Mouse (Mus musculus): ENCODE results near the gene Ssbp3.
A peak's percentile ranks its signal among the peaks of the same experiment; 100 is the strongest.

The Ssbp3 gene

DNA sequence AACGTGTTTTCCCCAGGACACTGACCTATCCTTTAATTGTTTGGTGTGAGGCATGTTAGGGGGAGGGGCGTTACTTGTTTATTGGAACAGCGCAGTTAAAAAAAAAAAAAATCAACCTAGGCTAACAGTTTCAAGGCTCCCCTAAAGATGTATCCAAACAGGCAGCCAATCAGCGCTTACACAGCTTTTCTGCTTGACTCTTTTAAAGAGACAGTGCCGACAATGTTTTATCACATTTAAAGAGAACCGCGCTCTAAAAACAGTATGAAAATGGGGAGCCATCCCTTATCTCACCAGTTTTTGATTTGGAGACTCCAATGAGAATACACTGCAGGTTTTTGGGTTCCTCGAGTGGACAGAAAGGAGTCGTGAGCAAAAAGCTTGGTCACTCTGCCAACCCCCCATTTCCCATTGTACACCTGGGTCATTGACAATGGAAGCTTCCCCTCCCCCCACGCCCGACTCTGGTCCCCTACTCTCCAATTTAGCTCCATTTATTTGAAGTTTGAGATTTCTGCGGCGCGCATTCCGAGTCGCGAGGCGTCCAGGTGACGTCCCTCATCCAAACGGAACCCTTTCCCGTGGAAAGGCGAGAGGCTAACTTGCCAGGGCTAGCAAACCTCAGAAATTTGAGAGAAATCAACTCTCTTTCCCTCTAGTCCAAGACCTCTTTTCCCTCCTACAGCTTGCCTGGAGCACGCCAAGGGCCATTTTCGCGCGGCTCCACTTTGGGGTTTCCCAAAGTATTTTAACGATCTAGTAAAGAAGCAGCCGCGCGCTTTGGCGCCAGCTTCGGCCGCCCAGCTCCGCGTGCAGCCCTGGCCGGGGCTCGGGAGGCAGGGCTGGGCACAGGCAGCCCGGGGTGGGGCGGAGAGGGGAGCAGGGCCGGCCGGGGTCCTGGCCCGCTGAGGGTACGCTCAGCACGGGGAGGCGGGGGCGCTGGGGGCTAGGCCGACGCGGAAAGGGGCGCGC is at the start of gene Ssbp3:
TSS of gene Ssbp3 (plus strand) at position 501 of the 972 bp plus-strand sequence.
- DNase-seq: peak; percentile 76 to 82

DNA sequence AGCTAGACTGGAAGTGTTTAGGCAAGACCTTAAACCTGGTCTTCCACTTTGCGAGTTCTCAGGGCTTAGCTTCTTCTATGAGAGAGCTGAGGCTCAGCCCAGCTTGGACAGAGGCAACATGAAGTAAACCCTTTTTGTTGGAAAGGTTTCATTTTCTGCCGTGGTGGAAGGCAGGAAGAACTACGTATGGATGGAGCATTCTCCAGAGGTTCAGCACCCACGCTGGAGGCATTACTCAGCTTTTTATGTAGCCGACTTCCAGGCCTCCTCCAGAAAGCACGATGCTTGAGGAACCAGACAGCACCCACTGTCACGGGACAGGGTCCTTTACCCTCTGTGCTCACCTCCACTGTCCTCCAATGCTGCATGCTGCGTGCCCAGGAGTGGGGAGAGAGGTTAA is 48.6 kb upstream of the Ssbp3 start:
- DNase-seq: no peak

DNA sequence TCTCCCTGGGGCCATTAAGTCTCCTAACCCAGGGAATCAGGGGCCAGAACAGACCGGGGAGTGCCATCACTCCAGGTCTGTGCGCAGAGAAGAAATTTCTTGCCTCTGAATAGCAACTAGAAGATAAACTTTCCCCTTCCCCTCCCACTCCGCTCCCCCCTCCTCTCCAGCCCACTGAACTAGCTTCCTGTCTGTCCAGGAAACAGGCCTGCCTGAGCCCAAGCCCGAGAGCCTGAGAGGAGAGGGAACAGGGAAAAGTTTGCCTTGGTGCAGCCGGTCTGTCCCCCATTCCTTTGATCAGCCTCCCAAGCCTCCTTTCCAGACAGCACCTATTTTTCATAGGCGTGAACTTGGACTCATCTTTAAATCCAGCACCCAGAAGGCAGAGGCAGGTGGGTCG is 48.2 kb upstream of the Ssbp3 start:
- peak; percentile 68 to 78 for DNase-seq

DNA sequence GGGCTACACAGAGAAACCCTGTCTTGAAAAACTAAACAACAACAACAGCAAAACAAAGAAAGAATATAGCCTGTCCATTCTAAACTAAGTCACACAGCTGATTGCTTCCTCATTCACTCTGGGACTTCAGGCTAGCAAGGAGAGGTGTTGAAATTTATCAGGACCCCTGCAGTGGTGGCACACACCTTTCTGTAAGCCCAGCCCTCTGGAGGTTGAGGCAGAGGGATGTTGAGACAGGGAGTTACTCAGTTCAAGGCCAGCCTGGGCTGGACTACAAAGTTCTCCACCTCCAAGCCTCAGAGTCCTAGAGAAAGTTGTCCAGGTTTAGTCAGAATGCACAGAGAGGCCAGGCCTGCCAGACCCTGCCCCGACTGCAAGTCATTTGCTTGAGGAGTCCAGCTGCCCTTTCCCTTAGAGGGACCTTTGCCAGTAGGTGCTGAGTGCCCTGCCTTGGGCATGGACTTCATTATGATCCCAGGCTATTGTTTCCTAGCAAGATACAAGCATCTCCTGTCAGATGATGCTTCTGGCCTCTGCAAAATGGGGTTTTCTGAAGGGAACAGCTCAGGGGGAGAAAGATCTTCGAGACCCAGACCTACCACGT is 47.6 kb upstream of the Ssbp3 start:
- DNase-seq: no peak

DNA sequence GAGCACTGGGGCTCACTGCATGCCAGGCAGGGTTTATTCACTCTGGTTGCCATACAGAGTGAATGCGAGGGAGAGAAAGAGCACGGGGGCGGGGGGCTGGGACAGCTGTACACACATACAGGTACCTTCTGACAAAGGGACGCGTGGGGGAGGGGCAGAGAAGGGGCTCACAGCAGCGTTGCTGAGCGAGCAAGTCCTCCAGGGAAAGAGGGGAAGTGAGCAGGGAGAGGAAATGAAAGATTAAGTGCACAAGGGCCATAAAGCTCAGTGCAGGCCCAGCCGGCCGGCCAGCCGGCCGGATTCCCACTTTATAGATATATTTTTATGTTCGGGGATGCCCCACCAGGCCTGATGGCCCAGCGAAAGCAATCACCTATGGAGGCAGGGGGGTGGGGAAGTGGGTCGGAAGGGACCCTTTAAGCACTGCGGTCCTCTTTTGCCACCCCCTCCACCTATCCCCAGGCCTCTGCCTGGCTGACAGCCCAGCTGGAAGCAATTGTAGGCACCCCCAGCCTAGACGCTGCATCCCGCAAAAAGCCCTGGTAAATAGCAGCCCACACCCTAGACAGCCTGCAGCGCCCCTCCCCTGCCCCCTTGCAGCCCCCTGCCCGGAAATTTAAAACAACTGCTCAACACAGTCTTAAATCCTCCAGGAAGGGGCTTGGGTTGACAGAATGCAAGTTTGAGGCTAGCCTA is 44.9 kb upstream of the Ssbp3 start:
- peak; percentile 74 to 78 for DNase-seq

DNA sequence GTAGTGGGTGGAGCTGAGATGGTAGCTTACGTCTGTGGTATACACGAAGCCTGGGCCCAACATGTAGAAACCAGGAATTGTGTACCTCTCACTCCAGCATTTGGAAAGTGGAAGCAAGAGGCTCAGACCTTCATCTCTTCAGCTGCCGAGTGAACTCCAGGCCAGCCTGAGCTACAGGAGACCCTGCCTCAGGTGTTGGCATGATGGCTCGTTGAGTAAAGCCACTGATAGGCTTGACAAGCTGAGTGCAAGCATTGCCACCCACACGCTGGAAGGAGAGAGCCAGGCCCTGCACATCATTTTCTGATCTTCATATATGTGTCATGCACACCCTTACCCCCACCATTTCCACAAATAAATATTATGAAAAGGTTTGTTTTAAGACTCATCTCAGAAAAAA is 44.1 kb upstream of the Ssbp3 start:
- no peak for DNase-seq

DNA sequence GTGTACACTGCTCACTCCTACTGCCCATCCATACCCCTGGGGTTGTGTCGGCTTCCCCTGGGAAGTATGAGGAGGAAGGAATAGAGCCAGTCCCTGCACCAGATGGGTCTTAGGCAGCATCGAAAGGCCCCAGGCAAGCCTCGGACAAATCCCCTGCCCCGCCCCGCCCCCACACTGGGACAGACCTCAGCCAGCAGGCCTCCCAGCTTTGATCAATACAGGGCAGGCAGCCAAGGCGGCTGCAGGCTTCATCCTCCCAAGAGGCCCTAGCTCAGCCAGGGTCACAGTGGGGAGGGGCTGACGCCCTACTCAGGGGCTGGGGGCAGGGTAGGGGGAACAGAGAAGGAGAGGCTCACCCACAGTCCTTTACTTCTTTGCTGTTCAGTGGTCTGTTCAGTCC is 43.7 kb upstream of the Ssbp3 start:
- DNase-seq: peak; percentile 84 to 87

DNA sequence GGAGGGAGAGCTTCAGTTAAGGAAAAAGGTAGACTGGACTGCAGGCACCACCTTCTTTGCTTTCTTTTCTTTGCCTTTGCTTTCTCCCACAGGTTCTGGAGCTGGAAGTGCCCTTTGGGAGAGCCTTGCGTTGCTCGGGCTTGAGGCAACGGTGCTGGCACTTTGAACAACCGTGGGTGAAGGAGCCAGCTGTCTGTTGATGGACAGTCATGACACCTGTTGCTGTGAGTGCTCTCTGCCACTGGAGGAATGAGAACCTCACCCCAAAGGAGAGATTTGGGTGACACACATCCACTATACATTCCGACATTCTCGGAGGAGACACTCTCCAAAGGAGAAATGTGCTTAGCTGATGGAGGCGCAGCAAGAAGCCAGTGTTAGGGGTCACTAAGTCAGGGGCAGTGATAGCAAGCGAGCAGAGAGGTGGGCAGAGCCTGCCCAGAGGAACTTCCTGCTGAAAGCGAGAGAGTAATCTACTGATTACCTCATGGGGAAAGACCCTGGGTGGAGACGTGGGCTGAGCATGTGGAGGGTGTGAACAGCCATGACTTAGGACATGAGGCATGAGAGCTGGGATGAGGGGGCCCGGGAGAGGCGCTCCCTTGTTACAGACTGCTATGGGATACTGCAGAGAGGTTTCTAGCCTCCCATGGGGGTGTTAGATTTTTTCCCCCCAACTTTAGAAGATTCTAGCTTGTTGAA is 41.6 kb upstream of the Ssbp3 start:
- no peak for DNase-seq

DNA sequence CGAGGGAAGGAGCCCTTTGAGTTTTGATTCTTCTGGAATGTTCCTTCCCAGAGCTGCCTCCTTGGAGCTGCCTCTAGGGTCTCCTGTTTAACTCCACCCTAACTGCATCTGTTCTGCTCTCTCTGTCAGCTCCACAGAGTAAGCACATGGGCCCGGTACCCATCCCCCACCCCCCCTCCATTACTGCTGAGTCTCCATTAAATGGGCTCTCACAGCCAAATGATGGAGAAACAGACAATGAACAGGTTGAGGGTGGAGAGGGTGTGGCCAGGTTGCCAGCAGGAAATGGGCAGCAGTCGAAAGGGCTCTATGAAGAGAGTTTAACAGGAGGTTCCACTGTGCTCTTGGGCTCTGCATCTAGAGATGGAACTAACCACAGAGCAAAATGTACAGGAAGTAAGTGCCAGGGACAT is 41.0 kb upstream of the Ssbp3 start:
- DNase-seq: no peak

DNA sequence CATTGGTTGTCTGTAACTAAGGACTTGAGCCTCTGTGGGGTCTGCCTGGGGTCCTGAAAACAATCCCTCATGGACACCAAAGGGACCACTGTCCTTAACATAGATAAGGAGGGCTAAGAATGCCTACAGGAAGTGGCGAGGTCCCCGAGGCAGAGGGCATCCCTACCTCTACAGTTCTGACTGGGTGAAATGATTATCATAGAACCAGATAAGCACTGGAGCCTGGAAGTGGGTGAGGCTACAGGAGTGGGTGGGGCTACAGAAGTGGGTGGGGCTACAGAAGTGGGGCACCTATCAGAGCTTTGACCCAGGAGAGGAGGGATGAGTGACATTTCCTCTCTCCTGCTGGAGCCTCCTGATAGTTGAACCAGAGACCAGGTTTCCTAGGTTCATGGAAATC is 39.9 kb upstream of the Ssbp3 start:
- DNase-seq: no peak

DNA sequence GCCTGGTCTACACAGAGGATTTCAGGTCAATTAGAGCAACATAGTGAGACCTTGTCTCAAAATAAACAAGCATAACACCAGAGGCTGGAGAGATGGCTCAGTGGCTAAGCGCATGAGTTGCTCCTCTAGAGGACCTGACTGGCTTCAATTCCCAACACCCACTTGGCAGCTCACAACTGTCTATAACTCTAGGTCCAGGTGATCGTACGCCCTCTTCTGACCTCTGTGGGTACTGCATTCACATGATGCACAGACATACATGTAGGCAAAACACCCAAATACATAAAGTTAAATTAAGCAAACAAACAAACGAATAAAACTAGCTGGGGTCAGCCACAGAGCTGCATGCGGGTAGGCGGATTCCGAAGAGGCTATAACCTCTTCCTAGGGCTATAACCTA is 36.0 kb upstream of the Ssbp3 start:
- DNase-seq: no peak

DNA sequence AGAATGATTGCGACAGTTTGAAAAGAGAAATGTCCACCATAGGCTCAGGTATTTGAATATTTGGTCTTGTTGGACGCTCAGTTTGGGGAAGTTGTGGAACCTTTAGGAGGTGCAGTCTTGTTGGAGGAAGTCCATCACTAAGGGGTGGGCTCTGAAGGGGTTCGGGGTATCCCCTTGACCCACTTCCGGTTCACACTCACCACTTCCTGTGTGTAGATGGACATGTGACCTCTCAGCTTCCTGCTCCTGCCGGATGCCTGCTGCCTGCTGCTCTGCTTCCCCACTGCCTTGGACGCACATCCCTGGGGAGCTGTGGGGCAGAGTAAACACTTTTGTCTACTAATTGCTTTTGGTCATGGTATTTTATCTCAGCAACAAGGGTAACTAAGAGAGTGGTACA is 29.4 kb upstream of the Ssbp3 start:
- DNase-seq: no peak

DNA sequence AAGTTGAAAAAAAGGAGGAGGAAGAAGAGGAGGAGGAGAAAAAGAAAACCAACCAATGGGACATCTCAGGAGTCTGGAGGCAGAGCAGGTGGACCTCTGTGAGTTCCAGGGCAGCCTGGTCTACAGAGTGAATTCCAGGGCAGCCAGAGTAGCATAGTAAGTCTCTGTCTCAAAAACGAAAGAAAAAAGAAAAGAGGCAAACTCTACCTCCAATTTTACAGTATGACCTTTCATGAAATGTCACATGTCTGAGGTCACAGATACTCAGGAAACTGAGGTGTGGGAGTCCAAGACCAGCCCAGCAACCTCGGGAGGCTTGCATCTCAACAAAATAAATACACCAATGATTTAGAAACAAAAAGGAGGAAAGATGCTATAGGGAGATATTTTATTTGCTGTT is 27.4 kb upstream of the Ssbp3 start:
- no peak for DNase-seq

DNA sequence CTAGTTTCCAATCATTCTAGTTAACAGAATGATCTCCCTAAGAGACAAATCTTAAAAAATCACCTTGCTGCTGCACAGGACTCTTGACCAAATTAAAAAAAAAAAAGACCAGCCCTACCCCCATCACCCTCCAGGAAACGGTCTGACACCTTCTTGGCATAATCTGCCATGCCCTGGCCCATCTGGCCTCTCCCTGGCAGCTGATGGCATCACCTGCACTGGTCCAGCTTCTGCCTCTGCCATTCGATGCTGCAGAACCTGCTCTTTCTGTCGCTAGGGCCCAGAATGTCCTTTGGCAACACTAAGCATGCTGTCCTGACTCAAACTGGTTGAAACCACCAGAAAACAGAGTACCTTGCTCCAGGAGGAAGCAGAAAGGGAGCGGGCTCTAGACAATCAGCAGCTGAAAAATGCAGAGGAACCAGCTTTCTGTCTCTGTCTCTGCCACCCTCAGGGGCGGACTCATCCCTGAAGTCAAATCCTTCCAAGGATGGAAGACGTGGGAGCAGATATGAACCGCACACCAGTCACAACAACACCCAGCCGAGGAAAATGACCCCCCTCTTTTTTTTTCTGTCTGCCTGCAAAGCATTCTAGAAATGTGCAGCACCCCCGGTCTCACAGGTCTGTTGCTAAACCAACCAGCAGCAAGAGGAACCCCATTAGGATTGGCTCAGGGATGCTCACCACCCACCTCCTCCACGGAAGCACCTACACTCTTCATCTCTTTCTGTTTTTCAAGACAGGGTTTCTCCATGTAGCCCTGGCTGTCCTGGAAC is 24.0 kb upstream of the Ssbp3 start:
- no peak for DNase-seq

DNA sequence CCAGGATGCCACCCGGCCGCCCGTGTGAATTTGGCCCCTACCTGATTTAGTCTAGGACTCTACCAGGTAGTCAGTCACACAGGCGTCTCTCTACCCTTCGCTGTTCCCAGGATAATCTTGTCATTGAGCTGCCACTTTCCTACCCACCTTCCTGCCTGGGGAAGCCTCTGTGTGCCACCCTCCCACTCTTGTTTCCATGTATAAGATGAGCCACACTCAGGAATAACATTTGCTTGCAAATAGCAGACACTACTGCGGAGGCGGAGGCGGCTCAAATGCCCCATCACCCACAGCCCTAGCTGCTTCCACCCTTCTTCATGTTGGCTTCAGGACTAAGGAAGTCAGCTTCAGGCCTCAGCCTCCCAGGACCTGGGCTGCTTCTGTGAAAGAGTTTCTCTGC is 14.4 kb upstream of the Ssbp3 start:
- no peak for DNase-seq

DNA sequence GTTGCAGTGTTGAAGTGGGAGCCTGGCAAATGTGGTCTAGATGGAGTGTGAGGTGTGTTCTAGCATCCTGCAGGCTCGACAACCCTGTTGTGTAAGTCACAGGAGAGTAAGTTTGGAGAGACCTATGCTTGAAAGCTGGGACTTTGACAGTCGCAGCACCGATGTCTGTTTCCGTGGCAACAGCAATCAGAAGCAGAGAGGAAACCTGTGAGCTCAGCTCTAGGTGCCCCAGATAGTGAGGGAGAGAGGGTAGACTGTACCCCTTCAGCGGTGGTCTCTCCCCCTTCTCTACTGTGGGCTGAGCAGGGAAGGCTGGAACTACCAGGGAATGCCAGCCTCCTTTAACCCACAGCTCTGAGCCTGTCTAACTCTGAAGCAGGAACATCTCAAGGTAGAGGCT is 11.6 kb upstream of the Ssbp3 start:
- no peak for DNase-seq

DNA sequence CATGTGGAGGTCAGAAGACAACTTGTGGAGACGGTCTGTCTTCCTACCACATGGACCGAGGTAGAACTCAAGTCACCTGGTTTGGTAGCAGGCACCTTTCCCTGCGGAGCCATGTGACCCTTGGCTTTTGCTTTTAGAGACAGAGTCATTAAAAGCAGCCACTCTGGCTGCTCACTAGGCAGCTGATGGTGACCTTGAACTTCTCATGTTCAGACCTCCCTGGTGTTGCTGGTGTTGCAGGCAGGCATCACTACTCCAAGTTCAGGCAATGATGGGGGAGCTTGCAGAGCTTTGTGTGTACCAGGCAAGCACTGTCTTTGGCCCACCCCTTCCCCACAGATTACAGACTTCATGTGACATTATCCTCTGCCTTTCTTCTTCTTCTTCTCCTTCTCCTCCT is 11.0 kb upstream of the Ssbp3 start:
- no peak for DNase-seq

DNA sequence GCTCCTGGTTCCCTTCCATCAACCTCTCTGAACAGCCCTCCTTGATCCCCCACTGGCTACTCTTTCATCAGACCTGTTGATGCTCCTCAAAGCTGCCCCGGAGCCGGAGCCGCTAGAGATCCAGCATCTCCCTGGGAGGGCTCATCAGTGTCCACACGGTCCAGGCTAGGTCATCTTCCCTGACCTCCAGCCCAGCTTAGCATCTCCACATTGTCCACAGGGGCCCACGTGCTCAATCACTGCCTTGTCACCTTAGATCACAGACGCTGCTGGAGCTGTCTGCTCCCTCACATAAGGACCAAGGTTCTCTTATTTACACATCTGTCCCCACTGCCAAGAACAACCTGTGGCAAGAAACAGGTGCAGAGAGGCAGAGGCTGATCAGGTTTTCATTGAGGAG is 9.8 kb upstream of the Ssbp3 start:
- no peak for DNase-seq

DNA sequence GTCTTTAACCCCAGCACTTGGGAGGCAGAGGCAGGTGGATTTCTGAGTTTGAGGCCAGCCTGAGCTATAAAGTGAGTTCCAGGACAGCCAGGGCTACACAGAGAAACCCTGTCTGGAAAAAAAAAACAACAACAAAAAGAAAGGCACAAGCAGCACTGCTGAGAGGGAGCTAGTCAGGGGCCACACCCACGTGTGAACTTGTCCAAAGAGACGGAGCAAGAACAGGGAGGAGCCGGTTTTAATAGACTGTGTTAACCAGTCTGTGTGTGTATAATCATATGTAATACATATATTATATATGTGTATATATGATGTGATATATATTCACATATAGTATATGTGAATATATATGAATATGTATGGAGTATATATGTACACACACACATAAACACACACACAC is 8.9 kb upstream of the Ssbp3 start:
- DNase-seq: no peak

DNA sequence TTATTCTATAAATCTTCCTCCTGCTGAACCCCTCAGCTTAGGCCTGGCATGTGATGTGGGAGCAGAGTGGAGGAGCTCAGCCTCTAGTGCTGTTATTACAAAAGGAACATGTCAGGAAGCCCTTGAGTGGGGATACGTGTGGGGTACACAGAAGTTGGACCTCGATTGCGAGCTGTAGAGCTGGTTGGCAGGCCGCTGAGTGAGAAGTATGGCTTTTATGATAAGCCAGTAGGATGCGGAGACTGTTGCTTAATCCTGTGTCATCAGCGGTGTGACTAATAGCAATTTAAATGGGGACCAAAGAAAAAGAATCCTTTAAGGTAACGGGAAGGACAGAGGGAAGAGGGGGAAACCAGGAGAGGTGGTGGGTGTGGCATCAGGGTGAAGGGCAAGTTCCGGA is 8.3 kb upstream of the Ssbp3 start:
- no peak for DNase-seq

DNA sequence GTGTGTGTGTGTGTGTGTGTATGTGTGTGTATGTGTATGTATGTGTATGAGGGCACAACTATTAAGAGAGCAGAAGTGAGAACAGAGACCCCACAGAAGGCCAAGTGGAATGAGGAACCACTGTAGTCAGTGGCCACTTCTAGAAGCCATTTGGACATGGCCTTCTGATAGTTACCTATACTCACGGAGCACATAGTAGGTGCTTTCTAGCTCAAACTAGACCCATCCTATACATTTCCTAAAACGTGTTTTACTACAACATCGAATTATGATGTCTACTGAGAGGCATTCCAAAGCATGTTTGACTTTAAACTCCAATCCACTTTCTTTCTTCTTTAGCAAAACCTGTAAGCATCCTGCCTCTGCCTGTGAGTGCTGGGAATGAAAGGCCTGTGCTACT is 4.6 kb upstream of the Ssbp3 start:
- no peak for DNase-seq

DNA sequence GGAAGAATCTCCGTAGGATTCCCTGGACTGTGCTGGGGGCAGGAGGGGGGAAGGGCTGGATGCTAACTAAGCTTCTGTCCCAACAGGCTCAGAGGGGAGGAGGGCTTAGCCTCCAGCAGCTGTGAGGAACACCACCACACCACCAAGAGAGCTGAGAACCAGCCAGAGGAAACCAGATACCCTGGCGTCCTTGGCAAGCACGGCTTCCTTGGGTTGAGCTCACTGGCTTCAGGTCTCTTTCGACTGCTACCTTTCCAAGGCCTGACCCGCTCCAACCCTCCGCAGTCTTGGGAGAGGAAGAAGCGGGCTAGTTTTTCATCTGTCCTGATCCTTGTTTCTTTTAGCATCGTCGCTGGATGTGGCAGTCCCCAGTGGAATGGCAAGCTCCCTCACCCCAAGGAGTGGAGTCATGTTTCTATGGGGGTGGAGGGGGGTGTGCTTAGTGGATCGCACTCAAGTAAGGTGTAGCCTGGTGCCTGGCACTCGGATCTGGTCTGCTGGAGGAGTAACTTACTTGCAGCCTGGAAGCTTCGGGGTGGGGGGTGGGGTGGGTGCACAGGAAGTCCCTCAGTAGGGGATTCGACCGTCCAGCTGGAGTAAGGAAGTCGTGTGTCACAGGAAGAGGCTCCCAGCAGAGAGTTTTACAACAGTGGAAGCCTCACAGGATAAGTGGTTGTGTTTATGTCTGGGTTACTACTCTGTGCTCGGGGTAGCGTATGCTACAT is 2.6 kb upstream of the Ssbp3 start:
- DNase-seq: peak; percentile 69 to 78
